Mouse (Mus musculus) stomach, embryonic 15.5 days (tissue): ENCODE results near the gene Rftn1. TPM values are rescaled to one million over a fixed set of nuclear protein-coding genes. Genes with fewer than 3 reads are reported as not detected.

ENCODE experiments used
- ATAC-seq: fragments of 200-750 bp; cut with Nextera tagmentation; 2 replicates; pipeline ENCODE4 v1.8.0; 2017; ENCODE audit warnings: low read depth, moderate number of reproducible peaks, moderate TSS enrichment; ENCODE audit not compliant: insufficient read depth, low FRiP score
- H3K27ac ChIP-seq: fragments of 300-500 bp; sonication (generic); 2 replicates; pipeline ENCODE4 v1.5.1; 2015; ENCODE audit warnings: mild to moderate bottlenecking, inconsistent platforms
- H3K27me3 ChIP-seq: fragments of 300-500 bp; sonication (generic); replicated peaks from 2 replicates; pipeline ENCODE4 v1.6.1; 2015; ENCODE audit warnings: inconsistent platforms
- H3K36me3 ChIP-seq: fragments of 300-500 bp; sonication (generic); 2 replicates; pipeline ENCODE4 v1.6.1; 2015; ENCODE audit warnings: inconsistent platforms
- H3K4me1 ChIP-seq: fragments of 300-500 bp; sonication (generic); 2 replicates; pipeline ENCODE4 v1.6.1; 2015; ENCODE audit warnings: inconsistent platforms
- H3K4me2 ChIP-seq: fragments of 300-500 bp; sonication (generic); 2 replicates; pipeline ENCODE4 v1.6.1; 2015; ENCODE audit warnings: mild to moderate bottlenecking, inconsistent platforms
- H3K4me3 ChIP-seq: fragments of 300-500 bp; sonication (generic); replicated peaks from 2 replicates; pipeline ENCODE4 v1.5.1; 2015; ENCODE audit warnings: inconsistent platforms
- H3K9ac ChIP-seq: fragments of 300-500 bp; sonication (generic); 2 replicates; pipeline ENCODE4 v1.6.1; 2015; ENCODE audit warnings: inconsistent platforms
- H3K9me3 ChIP-seq: fragments of 300-500 bp; sonication (generic); 2 replicates; pipeline ENCODE4 v1.6.1; 2016; ENCODE audit warnings: inconsistent platforms
- WGBS: fragments of 180-500 bp; shearing (Covaris S2); methylation state at CpG from one replicate; pipeline ENCODE4 v1.1.7; 2015; 5-methylcytosine and 5-hydroxymethylcytosine counted together
- polyA plus RNA-seq: library from polyadenylated mRNA; unstranded; fragments of >200 nt; fragmentation: Nextera tagmentation; extraction: Ambion mirVana; gene quantifications from 2 replicates; pipeline ENCODE4 v1.2.1, GENCODE M21; 2015

Rftn1 gene
- polyA plus RNA-seq, 1 experiment from 2014 or later, result 11.4 TPM

GRCm38 (mm10) chr17:50013848-50014247 is 176.6 kb downstream of the Rftn1 start:
- no peak overlapping the region for H3K27ac ChIP-seq
- no peak for ATAC-seq
- 74% methylated on average over 2 of the region's 2 CpGs for WGBS

DNA sequence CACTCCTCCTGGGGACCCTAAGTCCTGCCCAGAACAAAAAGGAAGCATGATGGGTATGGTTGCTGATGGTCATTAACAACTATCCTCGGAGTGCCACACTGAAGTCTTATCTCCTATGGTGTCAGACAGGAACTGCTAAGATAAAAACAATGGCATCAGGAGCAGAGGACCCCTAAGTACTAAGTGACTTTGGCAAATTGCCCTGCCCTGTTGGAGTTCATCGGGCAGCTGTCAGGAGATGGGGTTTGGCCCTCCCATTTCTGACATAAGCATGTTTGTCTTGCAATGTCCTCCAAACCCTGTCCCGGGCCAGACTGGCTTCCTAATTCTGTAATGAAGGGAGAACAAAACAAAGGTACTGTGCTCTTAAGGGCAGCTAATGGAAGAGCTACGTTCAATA is 180.4 kb downstream of the Rftn1 start:
- Histone ChIP-seq H3K27me3 (no peaks in the 10 kb centered on the region), H3K27ac (no peak overlapping the region), H3K4me2 (no peak overlapping the region), H3K36me3 (no peaks in the 10 kb centered on the region), H3K9ac (no peak overlapping the region), H3K4me1 (0 out of 2 replicates have a peak, but pooled peaks cover 4% of the 10 kb centered on the region), H3K9me3 (no peaks in the 10 kb centered on the region), H3K4me3 (no peak overlapping the region)
- WGBS, result 22% methylated on average over 4 of the region's 4 CpGs
- no peak for ATAC-seq

More at GRCm38 (mm10) chr17:50013848-50014247, 176.6 kb downstream of the Rftn1 start:
- Histone ChIP-seq H3K4me1 (no peaks in the 10 kb centered on the region), H3K27me3 (no peaks in the 10 kb centered on the region), H3K9me3 (no peaks in the 10 kb centered on the region), H3K4me2 (no peak overlapping the region), H3K36me3 (no peaks in the 10 kb centered on the region), H3K4me3 (no peak overlapping the region), H3K9ac (no peak overlapping the region)

DNA sequence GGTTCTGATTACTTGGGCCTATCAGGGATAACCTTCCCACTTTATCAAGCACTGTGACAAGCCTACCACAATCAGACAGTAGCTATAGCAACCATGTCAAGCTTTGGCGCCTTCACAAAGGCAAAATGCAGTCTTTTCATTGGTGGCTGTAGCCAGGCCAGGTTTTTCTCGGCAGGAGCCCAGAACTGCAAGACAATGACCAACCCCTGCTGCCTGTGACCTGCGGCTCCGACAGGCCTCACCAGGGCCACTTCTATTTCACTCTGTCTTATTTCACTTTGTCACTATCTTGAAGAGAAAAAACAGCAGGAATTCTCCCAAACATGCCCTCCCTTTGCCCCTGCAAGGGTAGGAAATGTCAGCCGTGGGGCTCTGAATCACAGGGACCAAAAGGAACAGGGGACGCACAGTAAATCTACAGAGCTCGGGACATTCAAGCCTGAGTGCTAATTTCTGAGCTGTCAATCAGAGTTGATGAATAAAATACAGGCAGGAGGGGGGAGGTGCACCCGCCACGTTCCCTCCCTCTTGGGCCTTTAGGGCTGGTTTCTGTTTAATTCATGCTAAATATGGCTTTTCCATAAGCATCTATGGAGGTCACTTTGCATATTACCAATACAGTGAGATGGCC is 183.6 kb downstream of the Rftn1 start:
- Histone ChIP-seq H3K27me3 (no peaks in the 10 kb centered on the region), H3K4me1 (0 out of 2 replicates have a peak, but pooled peaks cover 4% of the 10 kb centered on the region), H3K4me2 (no peak overlapping the region), H3K9me3 (no peaks in the 10 kb centered on the region), H3K4me3 (no peak overlapping the region), H3K9ac (no peak overlapping the region), H3K27ac (0 out of 2 replicates have a peak overlapping the region, but pooled peaks have one; percentile 33), H3K36me3 (no peaks in the 10 kb centered on the region)
- ATAC-seq, result peak; percentile 85; the same call in 1 of the 2 replicates
- WGBS, result 24% methylated on average over 9 of the region's 9 CpGs

GRCm38 (mm10) chr17:50006338-50006720 is 184.1 kb downstream of the Rftn1 start:
- Histone ChIP-seq H3K4me2 (no peak overlapping the region), H3K9me3 (no peaks in the 10 kb centered on the region), H3K4me3 (no peak overlapping the region), H3K4me1 (0 out of 2 replicates have a peak, but pooled peaks cover 4% of the 10 kb centered on the region), H3K36me3 (no peaks in the 10 kb centered on the region), H3K9ac (no peak overlapping the region), H3K27me3 (no peaks in the 10 kb centered on the region), H3K27ac (no peak overlapping the region)
- ATAC-seq, result no peak; the same call in 1 of the 2 replicates
- WGBS, result 50% methylated on average over 7 of the region's 7 CpGs

DNA sequence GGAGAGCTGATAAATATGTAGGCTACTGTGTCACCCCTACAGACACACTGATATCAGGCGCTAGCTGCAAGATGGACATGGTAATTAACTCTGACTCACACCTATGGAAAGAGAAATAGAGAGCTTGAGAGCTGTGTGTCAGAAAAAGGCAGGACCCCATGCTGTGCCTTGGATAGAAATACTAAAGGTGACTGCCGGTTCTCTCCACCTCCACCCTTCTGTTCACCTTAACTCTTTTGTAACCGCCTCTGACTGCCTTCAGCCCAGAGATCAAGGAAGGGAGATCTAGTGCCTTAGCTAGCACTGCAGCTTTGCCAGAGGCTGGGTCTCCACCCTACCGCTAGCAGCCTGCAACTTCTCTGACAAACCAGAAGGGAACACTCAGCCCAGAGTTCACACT is 187.3 kb downstream of the Rftn1 start:
- no peak for ATAC-seq
- 76% methylated on average over 4 of the region's 4 CpGs for WGBS
- no peak overlapping the region for H3K27ac ChIP-seq

DNA sequence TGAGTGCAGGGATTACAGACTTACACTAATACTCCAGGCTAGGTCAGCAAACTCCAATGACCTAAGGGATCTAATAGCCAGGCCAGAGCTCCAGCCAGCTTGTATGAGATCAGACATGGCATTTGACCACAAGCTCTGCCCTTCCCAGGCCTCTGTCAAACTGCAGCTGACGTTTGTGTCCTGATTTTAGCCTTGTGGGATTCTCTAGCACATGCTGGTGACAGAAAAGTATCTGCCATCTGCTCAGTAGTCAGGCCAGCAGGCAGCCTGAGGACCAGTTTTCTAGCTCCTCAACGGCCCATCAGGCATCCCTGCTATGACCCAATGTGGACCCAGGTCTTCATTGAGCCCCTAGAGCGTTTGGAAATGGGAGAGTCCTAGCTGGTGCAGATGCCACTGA is 188.3 kb downstream of the Rftn1 start:
- H3K9me3 ChIP-seq, result no peaks in the 10 kb centered on the region
- H3K4me2 ChIP-seq, result no peak overlapping the region
- no peak overlapping the region for H3K4me3 ChIP-seq
- H3K36me3 ChIP-seq, result no peaks in the 10 kb centered on the region
- no peak overlapping the region for H3K27ac ChIP-seq
- no peaks in the 10 kb centered on the region for H3K27me3 ChIP-seq
- WGBS, result 77% methylated on average over 3 of the region's 3 CpGs
- no peak for ATAC-seq
- 0 out of 2 replicates have a peak, but pooled peaks cover 4% of the 10 kb centered on the region for H3K4me1 ChIP-seq
- no peak overlapping the region for H3K9ac ChIP-seq

More for the DNA sequence above, 187.3 kb downstream of the Rftn1 start:
- Histone ChIP-seq H3K9me3 (no peaks in the 10 kb centered on the region), H3K4me2 (no peak overlapping the region), H3K36me3 (no peaks in the 10 kb centered on the region), H3K4me1 (0 out of 2 replicates have a peak, but pooled peaks cover 4% of the 10 kb centered on the region), H3K4me3 (no peak overlapping the region), H3K27me3 (no peaks in the 10 kb centered on the region), H3K9ac (no peak overlapping the region)

- no peaks in the 10 kb centered on the region for H3K36me3 ChIP-seq
- no peak overlapping the region for H3K4me3 ChIP-seq
- H3K4me2 ChIP-seq, result no peak overlapping the region
- no peaks in the 10 kb centered on the region for H3K27me3 ChIP-seq
- 0 out of 2 replicates have a peak, but pooled peaks cover 4% of the 10 kb centered on the region for H3K4me1 ChIP-seq
- H3K9ac ChIP-seq, result no peak overlapping the region
- no peak overlapping the region for H3K27ac ChIP-seq
- no peaks in the 10 kb centered on the region for H3K9me3 ChIP-seq
- no peak for ATAC-seq
Measured at GRCm38 (mm10) chr17:50001754-50002153, 188.7 kb downstream of the Rftn1 start.

- 84% methylated on average over 3 of the region's 3 CpGs for WGBS
- H3K27ac ChIP-seq, result no peak overlapping the region
- H3K27me3 ChIP-seq, result no peaks in the 10 kb centered on the region
- H3K4me1 ChIP-seq, result no peaks in the 10 kb centered on the region
- H3K4me2 ChIP-seq, result no peak overlapping the region
- no peak overlapping the region for H3K9ac ChIP-seq
- ATAC-seq, result no peak
- no peaks in the 10 kb centered on the region for H3K9me3 ChIP-seq
- no peaks in the 10 kb centered on the region for H3K36me3 ChIP-seq
- H3K4me3 ChIP-seq, result no peak overlapping the region
Measured at GRCm38 (mm10) chr17:50000580-50000979, 189.9 kb downstream of the Rftn1 start.

DNA sequence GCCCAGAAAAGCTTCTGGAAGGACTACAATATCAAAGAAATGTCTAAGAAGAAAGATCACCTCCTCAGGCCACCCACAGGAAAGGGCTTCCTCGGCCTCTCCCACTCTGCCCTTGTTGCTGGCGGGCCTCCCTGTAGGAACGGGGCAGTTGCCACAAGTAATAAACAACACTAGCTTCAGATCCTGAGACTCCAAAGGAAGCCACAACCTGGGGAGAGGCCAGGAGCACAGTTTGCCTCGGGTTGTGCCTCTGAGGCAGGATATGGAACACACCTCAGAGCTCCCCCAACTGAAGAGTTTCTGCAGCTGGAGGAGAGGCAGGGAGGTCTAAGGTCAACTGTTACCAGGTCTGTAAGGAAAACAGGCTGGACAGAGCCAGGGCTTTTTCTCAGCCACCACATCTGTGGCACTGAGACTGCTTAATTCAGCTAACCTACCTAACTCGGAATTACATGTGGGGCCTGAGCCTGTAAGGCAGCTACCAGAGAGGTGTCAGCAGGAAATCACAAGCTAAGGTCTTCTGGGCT is 193.8 kb downstream of the Rftn1 start:
- no peaks in the 10 kb centered on the region for H3K9me3 ChIP-seq
- H3K4me2 ChIP-seq, result no peak overlapping the region
- no peaks in the 10 kb centered on the region for H3K27me3 ChIP-seq
- H3K4me1 ChIP-seq, result no peaks in the 10 kb centered on the region
- 48% methylated on average over 5 of the region's 5 CpGs for WGBS
- no peaks in the 10 kb centered on the region for H3K36me3 ChIP-seq
- H3K9ac ChIP-seq, result no peak overlapping the region
- no peak for ATAC-seq
- no peak overlapping the region for H3K4me3 ChIP-seq
- no peak overlapping the region for H3K27ac ChIP-seq

- H3K9ac ChIP-seq, result no peak overlapping the region
- 78% methylated on average over 6 of the region's 6 CpGs for WGBS
- no peaks in the 10 kb centered on the region for H3K27me3 ChIP-seq
- no peak overlapping the region for H3K27ac ChIP-seq
- ATAC-seq, result no peak
- no peaks in the 10 kb centered on the region for H3K36me3 ChIP-seq
- no peak overlapping the region for H3K4me2 ChIP-seq
- H3K9me3 ChIP-seq, result no peaks in the 10 kb centered on the region
- no peaks in the 10 kb centered on the region for H3K4me1 ChIP-seq
- no peak overlapping the region for H3K4me3 ChIP-seq
Measured at GRCm38 (mm10) chr17:49996097-49996496, 194.4 kb downstream of the Rftn1 start.

DNA sequence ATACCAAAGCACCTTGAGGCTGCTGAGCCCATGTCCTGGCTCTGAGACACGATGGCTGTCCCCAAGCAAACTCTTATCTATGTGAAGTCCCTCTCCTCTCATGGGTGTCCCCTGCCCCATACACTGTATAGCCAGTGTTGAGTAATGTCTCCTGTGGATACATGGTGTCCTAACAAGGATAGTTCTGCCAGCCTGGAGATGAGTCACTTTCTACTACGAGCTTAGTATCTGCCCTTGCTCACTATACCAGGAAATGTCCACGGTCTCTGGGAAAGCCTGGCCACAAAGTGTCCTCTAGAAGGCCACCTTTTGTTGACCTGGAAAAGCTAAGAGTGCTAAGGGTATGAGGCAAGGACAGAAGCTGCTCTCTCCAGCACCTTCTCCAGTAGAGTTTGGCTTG is 195.2 kb downstream of the Rftn1 start:
- no peaks in the 10 kb centered on the region for H3K4me1 ChIP-seq
- 91% methylated on average over 3 of the region's 3 CpGs for WGBS
- H3K4me3 ChIP-seq, result no peak overlapping the region
- no peak overlapping the region for H3K4me2 ChIP-seq
- no peaks in the 10 kb centered on the region for H3K36me3 ChIP-seq
- no peaks in the 10 kb centered on the region for H3K9me3 ChIP-seq
- no peak overlapping the region for H3K9ac ChIP-seq
- no peak overlapping the region for H3K27ac ChIP-seq
- H3K27me3 ChIP-seq, result no peaks in the 10 kb centered on the region
- no peak for ATAC-seq

GRCm38 (mm10) chr17:49993631-49994030 is 196.8 kb downstream of the Rftn1 start:
- Histone ChIP-seq H3K4me3 (no peak overlapping the region), H3K27ac (no peak overlapping the region), H3K9me3 (no peaks in the 10 kb centered on the region), H3K9ac (no peak overlapping the region), H3K4me1 (no peaks in the 10 kb centered on the region), H3K27me3 (no peaks in the 10 kb centered on the region), H3K36me3 (no peaks in the 10 kb centered on the region), H3K4me2 (no peak overlapping the region)
- ATAC-seq, result no peak
- 80% methylated on average over 3 of the region's 3 CpGs for WGBS
